Mouse (Mus musculus) left cerebral cortex, adult 9 months (tissue): ENCODE measurements around the gene 1700102P08Rik.

Experiments used
- DNase-seq, 2 experiments: peaks; one replicate each; pipeline ENCODE4 v3.0.0; 2022; ENCODE audit warnings: low spot score in 2 of 2

The 1700102P08Rik gene

DNA sequence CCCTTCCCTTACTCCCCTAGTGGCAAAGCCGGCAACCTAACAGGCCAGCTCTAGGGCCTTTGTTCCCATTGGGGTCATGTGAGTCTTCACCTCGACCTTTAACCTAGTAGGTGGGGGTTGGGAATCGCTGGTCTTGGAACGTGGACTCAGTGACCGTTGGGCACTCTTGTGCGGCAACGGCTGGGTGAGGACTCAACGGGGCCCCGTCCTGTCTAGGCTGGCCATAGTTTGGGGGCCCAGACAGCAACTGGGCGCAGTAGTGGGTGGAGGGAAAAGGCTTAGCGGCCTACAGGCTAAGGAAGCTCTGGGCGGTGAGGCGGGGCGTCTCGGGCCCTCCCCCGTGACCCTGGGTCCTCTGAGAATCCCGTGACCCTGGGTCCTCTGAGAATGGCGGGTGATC is at the start of gene 1700102P08Rik:
1700102P08Rik (plus strand) TSS at position 130 of the 400 bp plus-strand sequence.
- no peak for DNase-seq

GRCm38 (mm10) chr9:108343331-108343730 is 49.3 kb upstream of the 1700102P08Rik start:
- no peak for DNase-seq

DNA sequence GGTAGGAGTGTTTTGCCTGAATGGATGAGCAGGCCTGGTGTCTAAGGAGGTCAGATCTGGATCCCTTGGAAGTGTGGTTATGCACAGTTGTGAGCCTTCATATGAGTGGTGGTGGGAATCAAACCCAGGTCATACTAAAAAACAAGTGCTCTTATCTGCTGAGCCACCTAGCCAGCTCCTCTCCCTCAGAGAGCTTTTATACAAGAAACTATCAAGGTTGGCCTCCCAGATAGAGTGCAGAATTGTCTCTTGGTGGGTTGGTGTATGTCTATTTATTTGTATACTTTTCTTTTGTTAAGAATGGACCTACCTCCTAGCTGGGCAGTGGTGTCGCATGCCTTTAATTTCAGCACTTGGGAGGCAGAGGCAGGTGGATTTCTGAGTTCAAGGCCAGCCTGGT is 48.8 kb upstream of the 1700102P08Rik start:
- DNase-seq: no peak

DNA sequence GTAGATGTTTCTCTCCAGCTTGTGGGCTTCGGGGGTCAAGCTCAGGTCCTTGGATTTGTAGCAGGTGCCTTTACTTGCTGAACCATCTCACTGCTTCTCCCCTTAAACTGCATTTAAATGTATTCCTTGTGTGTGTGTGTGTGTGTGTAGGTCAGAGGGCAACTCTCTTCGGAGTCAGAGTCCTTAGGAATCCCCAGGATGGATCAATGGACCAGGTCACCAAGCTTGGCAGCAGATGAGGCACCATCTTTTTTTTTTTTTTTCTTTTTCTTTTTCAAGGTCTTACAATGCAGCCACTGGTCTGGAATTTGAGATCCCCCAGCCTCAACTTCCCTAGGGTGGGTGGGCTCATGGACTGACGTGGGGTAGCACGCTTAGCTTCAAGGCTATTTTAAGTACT is 48.1 kb upstream of the 1700102P08Rik start:
- no peak for DNase-seq

- DNase-seq: no peak
Observed at GRCm38 (mm10) chr9:108347024-108347423, 45.6 kb upstream of the 1700102P08Rik start.

DNA sequence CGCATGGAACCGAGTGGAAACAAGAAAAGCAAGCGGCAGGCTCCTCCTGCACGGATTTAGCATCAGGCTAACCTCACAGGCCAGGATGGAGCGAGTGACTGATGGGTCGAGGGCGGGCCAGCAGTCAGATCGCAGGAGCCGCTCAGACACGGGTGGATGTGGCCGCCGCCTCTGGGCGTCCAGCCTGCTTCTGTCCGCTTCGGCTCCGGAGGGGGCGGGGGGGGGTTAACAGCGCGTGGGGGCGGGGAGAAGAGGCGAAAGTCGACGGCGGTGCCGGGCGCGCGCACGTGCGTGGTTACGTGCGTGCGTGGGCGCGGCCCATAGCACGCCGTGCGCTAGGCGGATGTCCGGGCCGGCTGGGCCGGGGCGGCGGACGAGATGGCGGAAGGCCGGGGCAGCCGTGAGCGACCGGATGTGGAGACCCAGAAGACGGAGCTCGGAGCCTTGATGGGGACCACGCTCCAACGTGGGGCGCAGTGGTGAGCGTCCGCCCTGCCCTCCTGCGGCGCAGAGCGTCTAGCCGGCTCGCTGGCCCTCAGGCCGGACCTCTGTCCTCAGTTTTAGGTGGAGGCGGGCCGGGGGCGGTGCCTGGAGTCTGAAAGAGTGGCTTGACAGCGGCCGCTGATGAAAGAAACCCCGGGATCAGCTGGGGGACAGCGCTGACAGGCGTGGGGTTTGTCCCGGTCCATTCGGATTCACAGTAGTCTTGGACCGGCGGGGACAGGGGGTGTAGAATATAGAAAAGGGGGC is 44.9 kb upstream of the 1700102P08Rik start, which contains the start of gene Usp4:
Usp4 (plus strand) TSS at position 314 of the 750 bp plus-strand sequence.
- peak; percentile 74 to 85 for DNase-seq

DNA sequence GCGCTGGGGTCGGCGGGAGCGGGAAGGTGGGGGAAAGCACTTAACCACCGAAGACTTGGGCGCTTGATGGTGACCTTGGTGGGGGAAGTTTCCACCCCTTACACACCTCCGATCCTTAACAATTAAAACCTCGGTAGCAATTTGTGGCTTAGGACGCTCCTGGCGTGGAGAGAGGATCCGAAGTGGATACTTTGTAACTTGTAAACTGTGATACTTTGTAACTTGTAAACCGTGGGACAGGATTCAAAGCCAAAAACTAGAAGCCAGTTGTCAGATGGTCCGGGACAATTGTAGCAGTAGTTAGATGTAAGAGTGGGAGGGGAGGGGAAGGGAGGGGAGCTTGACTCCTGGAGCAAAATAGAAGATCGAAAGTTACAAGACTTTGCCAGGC is 44.3 kb upstream of the 1700102P08Rik start:
- DNase-seq: no peak

- DNase-seq: no peak
Observed at GRCm38 (mm10) chr9:108349727-108350126, 42.9 kb upstream of the 1700102P08Rik start.

DNA sequence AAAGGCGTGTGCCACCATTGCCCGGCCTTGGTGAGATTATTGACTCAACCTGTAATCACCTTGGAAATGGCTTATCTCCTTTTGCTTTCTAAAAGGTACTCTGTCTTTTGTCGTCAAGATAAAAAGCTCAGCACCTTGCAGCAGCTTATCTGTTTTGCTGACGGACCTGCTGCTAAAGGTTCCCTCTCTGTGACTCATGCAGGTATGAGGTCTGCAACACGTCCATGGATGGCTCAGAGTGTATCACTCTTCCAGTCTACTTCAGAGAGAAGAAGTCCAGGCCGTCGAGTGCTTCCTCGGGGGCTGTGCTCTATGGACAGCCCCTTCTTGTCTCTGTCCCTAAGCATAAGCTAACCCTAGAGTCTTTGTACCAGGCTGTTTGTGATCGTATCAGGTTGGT is 14.4 kb upstream of the 1700102P08Rik start:
- no peak for DNase-seq

DNA sequence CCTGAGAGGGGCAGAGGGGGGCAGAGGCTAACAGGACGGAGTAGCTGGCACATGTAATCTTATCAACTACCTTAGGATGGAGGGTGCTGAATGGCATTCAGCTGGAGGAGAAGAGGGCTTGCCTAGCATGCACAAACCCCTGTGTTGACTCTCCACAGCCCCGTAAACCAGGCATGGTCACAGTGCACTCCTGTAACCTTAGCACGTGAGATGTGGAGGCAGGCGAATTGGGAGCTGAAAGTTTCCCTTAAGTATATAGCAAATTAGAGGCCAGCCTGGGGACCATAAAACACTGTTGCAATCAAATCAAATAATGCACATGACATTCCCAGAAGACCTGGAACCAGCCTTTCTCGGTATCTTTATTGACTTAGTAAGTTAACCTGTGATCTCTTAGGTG is 13.9 kb upstream of the 1700102P08Rik start:
- DNase-seq: no peak

- no peak for DNase-seq
Observed at GRCm38 (mm10) chr9:108379294-108379693, 13.3 kb upstream of the 1700102P08Rik start.

GRCm38 (mm10) chr9:108381382-108381781 is 11.2 kb upstream of the 1700102P08Rik start:
- no peak for DNase-seq

DNA sequence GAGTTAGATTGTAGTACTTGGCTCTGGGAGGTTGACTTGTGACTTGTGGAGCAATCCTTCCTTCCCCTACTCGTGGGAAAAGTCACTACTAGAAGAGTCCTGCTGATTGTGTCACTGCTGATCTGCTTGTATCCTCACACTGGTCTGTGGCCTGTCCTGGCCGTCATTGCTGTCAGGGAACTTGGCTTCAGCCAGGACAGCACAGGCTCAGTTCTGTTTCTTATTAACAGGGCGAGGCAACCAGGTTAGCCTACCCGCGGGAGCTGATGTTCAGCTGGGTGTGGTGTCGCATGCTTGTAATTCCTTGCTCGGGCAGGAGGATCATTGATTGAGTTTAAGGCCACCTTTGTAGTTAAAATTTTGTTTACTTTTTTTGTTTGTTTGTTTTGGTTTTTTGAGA is 7.6 kb upstream of the 1700102P08Rik start:
- no peak for DNase-seq

GRCm38 (mm10) chr9:108386816-108387215 is 5.8 kb upstream of the 1700102P08Rik start:
- no peak for DNase-seq

GRCm38 (mm10) chr9:108388601-108389000 is 4.0 kb upstream of the 1700102P08Rik start:
- DNase-seq: no peak

DNA sequence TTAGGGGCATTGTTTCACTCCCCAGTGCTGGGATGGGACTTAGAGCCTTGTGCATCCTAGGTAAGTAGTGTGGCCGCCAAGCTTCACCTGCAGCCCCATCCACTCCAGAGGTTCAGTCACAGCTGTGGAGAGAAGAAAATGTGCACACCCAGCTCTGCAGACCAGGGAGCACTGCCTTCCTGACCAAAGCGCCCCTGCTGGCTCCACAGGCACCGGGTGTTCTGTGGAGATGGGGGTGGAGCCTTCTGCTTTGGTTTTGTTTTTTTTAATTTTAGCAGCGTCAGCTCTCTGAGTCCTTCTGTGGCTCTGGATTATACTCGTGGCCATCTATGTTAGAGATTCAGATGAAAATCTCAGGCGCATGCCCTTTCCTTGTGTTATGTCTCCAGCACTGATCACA is 3.4 kb upstream of the 1700102P08Rik start:
- no peak for DNase-seq

- DNase-seq: no peak
Observed at GRCm38 (mm10) chr9:108394191-108394590, 1.6 kb downstream of the 1700102P08Rik start.

GRCm38 (mm10) chr9:108395427-108395826 is 2.8 kb downstream of the 1700102P08Rik start:
- no peak for DNase-seq

DNA sequence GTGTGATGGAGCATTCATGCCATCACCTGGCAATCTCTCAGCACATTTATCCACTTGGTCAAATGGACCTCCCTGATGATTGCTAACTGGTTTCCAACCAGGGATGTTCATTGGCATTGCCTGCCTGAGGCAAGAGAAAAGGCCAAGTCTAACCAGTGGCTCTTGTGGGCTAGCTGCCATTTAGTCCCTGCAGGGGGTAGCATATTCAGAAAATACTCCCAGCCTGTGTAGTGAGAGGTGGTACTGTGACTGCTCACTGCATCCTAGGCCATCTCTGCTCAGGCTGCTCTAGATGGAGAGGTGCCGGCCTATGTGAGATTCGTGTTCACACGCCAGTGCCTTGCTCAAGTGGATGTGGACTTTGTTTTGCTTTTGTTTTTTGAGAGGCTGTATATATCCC is 5.7 kb downstream of the 1700102P08Rik start:
- DNase-seq: no peak

DNA sequence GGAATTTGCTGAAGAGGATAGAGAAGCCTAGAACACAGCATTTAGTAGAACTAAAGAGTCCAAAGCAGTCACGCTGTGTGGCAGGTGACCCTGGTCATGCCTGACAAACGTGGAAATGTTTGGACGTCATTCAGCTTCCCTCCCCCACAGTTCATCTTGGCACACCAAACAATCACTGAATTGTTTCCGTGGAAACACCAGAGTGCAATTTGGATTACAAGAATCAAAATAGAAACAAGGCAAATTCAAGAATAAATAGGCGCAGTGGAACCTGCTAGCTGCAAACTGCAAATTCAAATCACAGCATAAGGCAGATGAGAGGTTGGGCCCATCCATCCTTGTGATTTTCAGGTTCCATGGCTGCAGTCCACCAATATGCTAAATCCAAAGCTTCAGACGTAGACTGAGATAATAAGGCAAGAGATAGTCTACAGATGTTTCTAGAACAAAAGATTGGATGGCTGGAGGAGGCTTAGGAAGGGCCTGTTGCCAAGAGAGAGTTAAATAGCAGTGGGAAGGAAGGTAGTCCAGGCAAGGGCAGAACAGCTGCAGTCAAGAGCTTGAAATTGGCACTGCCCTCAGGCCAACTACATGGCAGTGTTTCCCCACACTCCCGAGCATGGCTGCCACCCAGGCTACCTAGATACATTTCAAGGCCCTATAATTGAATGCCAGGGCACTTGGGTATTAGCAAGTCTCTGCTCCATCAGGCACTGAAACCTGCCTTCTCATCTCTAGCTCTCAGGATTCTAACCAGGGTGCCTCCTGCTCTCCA is 8.8 kb downstream of the 1700102P08Rik start:
- peak; percentile 68 to 86 for DNase-seq

DNA sequence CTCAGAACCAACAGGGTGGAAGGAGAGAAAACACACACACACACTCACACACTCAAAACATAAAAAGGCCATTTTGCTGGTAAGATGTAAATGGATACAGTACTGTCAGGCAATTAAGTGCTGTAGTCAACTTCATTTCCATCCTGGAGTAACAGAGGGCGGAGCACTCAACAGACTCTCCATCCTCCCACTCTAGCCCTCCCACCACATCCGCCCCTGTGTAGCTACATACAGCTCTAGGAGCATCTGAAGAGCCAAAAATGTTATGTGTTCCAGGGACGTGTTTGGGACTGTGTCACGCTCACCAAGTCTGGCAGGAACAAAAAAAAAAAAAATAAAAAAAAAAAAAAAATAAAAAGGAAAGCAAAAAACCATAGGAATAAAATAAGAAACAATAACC is 10.5 kb downstream of the 1700102P08Rik start:
- peak; percentile 25 to 51 for DNase-seq

DNA sequence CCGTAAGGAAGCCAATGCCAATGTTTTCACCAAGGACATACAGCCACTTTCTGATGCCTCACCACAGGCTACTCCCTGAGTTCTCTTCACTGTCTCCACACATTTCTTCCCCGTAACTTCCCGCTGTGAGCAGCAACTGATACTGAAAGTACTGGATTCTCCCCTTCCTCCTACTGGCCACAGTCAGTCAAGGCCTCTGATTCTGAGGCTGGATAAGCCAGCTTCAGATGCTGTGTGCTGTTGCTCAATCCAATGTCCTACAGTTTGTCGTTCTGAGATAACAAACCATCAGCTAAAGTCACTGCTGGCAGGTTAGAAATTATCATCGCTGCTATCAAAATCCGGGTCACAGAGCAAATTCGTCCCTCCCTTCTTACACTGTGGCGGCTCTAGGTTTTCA is 11.8 kb downstream of the 1700102P08Rik start:
- DNase-seq: no peak

GRCm38 (mm10) chr9:108409535-108409934 is 16.9 kb downstream of the 1700102P08Rik start:
- DNase-seq: no peak
